Mouse (Mus musculus): ENCODE measurements around the gene Grk5. TPM values are rescaled to one million over a fixed set of nuclear protein-coding genes. Genes with fewer than 3 reads are reported as not detected.
A peak's percentile ranks its signal among the peaks of the same experiment; 100 is the strongest.

The Grk5 gene
- polyA plus RNA-seq, 1 experiment = 1.7 TPM

GRCm38 (mm10) chr19:60891123-60891470 lies 1.5 kb downstream of the Grk5 start:
- Histone ChIP-seq H3K4me1 (ENCODE audit: control insufficient read depth, insufficient read depth, low read length) (peaks cover 8% of the 10 kb centered on the region), H3K4me3 (ENCODE audit: control insufficient read depth, low read depth, low read length) (no peak overlapping the region; the same call in 1 of the 2 replicates), H3K27me3 (ENCODE audit: control insufficient read depth, insufficient read depth, low read length) (no peaks in the 10 kb centered on the region), H3K36me3 (ENCODE audit: control insufficient read depth, insufficient read depth, low read length) (no peaks in the 10 kb centered on the region), H3K27ac (ENCODE audit: control insufficient read depth, insufficient read depth, low read depth, low read length) (no peak overlapping the region; the same call in 1 of the 2 replicates)
- TF ChIP-seq POLR2A (IDR thresholded peaks at IDR 0.05; ENCODE audit: control insufficient read depth, low read depth, low read length) (no peak), CTCF (IDR thresholded peaks at IDR 0.05; ENCODE audit: control insufficient read depth, insufficient read depth, insufficient replicate concordance, low read depth, low read length) (no peak)

DNA sequence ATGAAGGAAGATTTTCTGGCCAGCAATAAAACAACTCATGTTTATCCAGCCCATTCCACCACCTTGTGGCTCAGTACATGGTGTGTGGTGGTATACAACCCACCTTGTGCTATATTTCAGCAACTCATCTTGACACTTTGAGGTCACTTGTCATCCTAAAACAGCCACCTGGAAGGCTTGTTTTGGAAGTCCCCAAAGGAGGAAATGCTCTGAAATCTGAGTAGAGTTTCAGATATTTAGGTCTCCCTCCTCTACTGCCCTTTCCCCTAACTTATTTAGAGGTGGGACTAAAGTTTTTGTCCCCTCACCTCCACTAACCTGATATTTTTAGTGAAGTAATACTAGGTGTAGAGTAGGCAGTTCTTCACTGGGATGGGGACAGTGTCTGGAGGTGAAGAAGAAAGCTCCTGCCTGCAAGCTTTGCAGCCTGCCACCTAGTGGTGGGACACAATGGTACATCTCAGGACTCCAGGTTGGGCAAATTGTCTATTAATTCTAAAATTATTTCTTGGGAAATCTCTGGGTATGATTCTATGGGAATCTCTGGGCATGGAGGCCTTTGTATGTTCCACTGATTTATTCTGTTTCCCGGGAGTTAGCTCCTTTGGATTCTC lies 2.5 kb downstream of the Grk5 start:
- no peaks in the 10 kb centered on the region for H3K36me3 ChIP-seq (ENCODE audit: control insufficient read depth, insufficient read depth, low read length)
- TF ChIP-seq POLR2A (IDR thresholded peaks at IDR 0.05; ENCODE audit: control insufficient read depth, low read depth, low read length) (no peak), CTCF (IDR thresholded peaks at IDR 0.05; ENCODE audit: control insufficient read depth, insufficient read depth, insufficient replicate concordance, low read depth, low read length) (peak; percentile 70; the same call in 1 of the 2 replicates)
- H3K27ac ChIP-seq (ENCODE audit: control insufficient read depth, insufficient read depth, low read depth, low read length) = no peak overlapping the region
- H3K4me3 ChIP-seq (ENCODE audit: control insufficient read depth, low read depth, low read length) = no peak overlapping the region
- H3K4me1 ChIP-seq (ENCODE audit: control insufficient read depth, insufficient read depth, low read length) = peaks cover 8% of the 10 kb centered on the region
- H3K27me3 ChIP-seq (ENCODE audit: control insufficient read depth, insufficient read depth, low read length) = no peaks in the 10 kb centered on the region

DNA sequence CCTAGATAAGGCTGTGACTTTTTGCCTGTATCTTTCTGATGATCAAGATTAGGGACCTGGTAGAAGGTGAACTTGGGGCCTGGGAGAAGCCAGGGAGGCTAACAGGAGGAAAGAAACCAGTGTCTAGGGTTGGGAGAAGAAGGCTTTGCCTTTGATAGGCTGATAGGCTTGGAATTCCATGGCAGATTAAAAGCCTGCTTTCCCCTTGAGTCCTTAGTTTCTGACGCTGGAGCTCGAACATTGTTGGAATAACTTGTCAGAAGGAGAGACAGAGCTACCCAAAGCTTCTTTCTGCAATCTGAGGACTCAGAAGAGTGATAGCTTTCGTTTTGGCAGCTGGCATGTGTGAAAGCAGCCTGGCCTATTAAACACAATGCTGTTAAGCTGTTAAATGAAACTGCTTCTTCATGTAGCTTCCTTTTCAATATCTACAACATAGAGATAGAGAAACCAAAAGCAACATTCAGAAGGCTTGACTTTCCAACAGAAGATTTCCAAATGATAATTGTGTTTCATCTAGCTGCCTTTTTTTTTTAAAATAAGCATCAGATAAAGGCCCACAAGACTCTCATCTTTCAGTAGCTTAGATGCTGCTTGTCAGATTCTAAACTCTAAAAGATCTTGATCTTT lies 5.8 kb downstream of the Grk5 start:
- no peaks in the 10 kb centered on the region for H3K36me3 ChIP-seq (ENCODE audit: control insufficient read depth, insufficient read depth, low read length)

DNA sequence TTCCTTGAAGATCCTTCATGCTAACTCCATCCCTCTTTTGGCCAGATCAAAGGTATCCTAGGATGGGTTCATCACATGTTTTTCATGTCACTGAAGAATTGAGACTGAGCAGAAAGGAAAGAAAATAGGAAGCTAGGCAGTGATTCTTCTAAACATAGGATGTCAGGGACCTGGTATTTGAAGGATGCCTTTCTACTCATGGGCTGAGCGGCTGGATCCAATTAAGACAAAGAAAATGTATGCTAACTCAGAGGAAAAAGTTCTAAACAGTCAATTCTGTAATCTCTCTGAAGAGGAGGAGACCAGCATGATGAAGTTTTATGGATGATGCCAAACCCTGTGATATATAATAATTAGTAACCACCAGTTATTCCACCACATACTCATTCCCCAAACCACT lies 13.6 kb downstream of the Grk5 start:
- TF ChIP-seq POLR2A (IDR thresholded peaks at IDR 0.05; ENCODE audit: control insufficient read depth, low read depth, low read length) = no peak
- TF ChIP-seq CTCF (IDR thresholded peaks at IDR 0.05; ENCODE audit: control insufficient read depth, insufficient read depth, insufficient replicate concordance, low read depth, low read length) = no peak
- Histone ChIP-seq H3K36me3 (ENCODE audit: control insufficient read depth, insufficient read depth, low read length) (no peaks in the 10 kb centered on the region), H3K4me3 (ENCODE audit: control insufficient read depth, low read depth, low read length) (no peak overlapping the region), H3K27me3 (ENCODE audit: control insufficient read depth, insufficient read depth, low read length) (no peaks in the 10 kb centered on the region), H3K4me1 (ENCODE audit: control insufficient read depth, insufficient read depth, low read length) (no peaks in the 10 kb centered on the region), H3K27ac (ENCODE audit: control insufficient read depth, insufficient read depth, low read depth, low read length) (no peak overlapping the region)

More for the DNA sequence above, 5.8 kb downstream of the Grk5 start:
- Histone ChIP-seq H3K4me3 (ENCODE audit: control insufficient read depth, low read depth, low read length) (no peak overlapping the region), H3K4me1 (ENCODE audit: control insufficient read depth, insufficient read depth, low read length) (peaks cover 4% of the 10 kb centered on the region), H3K27ac (ENCODE audit: control insufficient read depth, insufficient read depth, low read depth, low read length) (peak overlapping the region; percentile 42; the same call in 1 of the 2 replicates), H3K27me3 (ENCODE audit: control insufficient read depth, insufficient read depth, low read length) (no peaks in the 10 kb centered on the region)
- TF ChIP-seq POLR2A (IDR thresholded peaks at IDR 0.05; ENCODE audit: control insufficient read depth, low read depth, low read length) (no peak), CTCF (IDR thresholded peaks at IDR 0.05; ENCODE audit: control insufficient read depth, insufficient read depth, insufficient replicate concordance, low read depth, low read length) (no peak)

DNA sequence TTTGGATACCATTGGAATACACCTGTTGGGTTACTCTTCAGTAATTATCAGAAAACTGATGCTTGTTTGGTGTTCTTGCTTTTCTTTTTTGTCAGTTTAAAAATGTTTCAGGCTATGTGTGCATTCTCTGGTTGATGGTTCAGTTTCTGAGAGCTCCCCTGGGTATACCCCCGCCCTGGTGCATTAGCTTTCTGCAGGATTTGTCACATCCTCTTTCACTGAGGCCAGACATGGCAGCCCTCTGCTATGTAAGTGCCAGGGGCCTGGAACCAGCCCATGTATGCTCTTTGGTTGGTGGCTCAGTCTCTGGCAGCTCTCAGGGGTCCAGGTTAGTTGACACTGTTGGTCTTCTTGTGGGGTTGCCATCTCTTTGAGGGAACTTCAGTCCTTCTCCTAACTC lies 14.4 kb downstream of the Grk5 start:
- Histone ChIP-seq H3K27ac (ENCODE audit: control insufficient read depth, insufficient read depth, low read depth, low read length) (no peak overlapping the region), H3K4me3 (ENCODE audit: control insufficient read depth, low read depth, low read length) (no peak overlapping the region), H3K36me3 (ENCODE audit: control insufficient read depth, insufficient read depth, low read length) (no peaks in the 10 kb centered on the region), H3K4me1 (ENCODE audit: control insufficient read depth, insufficient read depth, low read length) (no peaks in the 10 kb centered on the region), H3K27me3 (ENCODE audit: control insufficient read depth, insufficient read depth, low read length) (no peaks in the 10 kb centered on the region)
- no peak for TF ChIP-seq CTCF (IDR thresholded peaks at IDR 0.05; ENCODE audit: control insufficient read depth, insufficient read depth, insufficient replicate concordance, low read depth, low read length)
- TF ChIP-seq POLR2A (IDR thresholded peaks at IDR 0.05; ENCODE audit: control insufficient read depth, low read depth, low read length) = no peak

GRCm38 (mm10) chr19:60905477-60905876 lies 15.9 kb downstream of the Grk5 start:
- H3K4me3 ChIP-seq (ENCODE audit: control insufficient read depth, low read depth, low read length) = no peak overlapping the region
- no peak overlapping the region for H3K27ac ChIP-seq (ENCODE audit: control insufficient read depth, insufficient read depth, low read depth, low read length)
- no peaks in the 10 kb centered on the region for H3K27me3 ChIP-seq (ENCODE audit: control insufficient read depth, insufficient read depth, low read length)
- TF ChIP-seq CTCF (IDR thresholded peaks at IDR 0.05; ENCODE audit: control insufficient read depth, insufficient read depth, insufficient replicate concordance, low read depth, low read length) (no peak), POLR2A (IDR thresholded peaks at IDR 0.05; ENCODE audit: control insufficient read depth, low read depth, low read length) (no peak)
- no peaks in the 10 kb centered on the region for H3K36me3 ChIP-seq (ENCODE audit: control insufficient read depth, insufficient read depth, low read length)
- H3K4me1 ChIP-seq (ENCODE audit: control insufficient read depth, insufficient read depth, low read length) = no peaks in the 10 kb centered on the region

GRCm38 (mm10) chr19:60910304-60910703 lies 20.8 kb downstream of the Grk5 start:
- H3K4me1 ChIP-seq (ENCODE audit: control insufficient read depth, insufficient read depth, low read length) = no peaks in the 10 kb centered on the region
- no peak for TF ChIP-seq CTCF (IDR thresholded peaks at IDR 0.05; ENCODE audit: control insufficient read depth, insufficient read depth, insufficient replicate concordance, low read depth, low read length)
- TF ChIP-seq POLR2A (IDR thresholded peaks at IDR 0.05; ENCODE audit: control insufficient read depth, low read depth, low read length) = no peak
- no peak overlapping the region for H3K27ac ChIP-seq (ENCODE audit: control insufficient read depth, insufficient read depth, low read depth, low read length)
- H3K36me3 ChIP-seq (ENCODE audit: control insufficient read depth, insufficient read depth, low read length) = no peaks in the 10 kb centered on the region
- no peak overlapping the region for H3K4me3 ChIP-seq (ENCODE audit: control insufficient read depth, low read depth, low read length)
- H3K27me3 ChIP-seq (ENCODE audit: control insufficient read depth, insufficient read depth, low read length) = no peaks in the 10 kb centered on the region

Data from testis, adult 2 months (tissue).